Mouse (Mus musculus): ENCODE data around the gene Ambra1. TPM values are rescaled to one million over a fixed set of nuclear protein-coding genes. Genes with fewer than 3 reads are reported as not detected.

Gene Ambra1
- polyA plus RNA-seq, 1 experiment from 2014 or later: 23.5 TPM

DNA sequence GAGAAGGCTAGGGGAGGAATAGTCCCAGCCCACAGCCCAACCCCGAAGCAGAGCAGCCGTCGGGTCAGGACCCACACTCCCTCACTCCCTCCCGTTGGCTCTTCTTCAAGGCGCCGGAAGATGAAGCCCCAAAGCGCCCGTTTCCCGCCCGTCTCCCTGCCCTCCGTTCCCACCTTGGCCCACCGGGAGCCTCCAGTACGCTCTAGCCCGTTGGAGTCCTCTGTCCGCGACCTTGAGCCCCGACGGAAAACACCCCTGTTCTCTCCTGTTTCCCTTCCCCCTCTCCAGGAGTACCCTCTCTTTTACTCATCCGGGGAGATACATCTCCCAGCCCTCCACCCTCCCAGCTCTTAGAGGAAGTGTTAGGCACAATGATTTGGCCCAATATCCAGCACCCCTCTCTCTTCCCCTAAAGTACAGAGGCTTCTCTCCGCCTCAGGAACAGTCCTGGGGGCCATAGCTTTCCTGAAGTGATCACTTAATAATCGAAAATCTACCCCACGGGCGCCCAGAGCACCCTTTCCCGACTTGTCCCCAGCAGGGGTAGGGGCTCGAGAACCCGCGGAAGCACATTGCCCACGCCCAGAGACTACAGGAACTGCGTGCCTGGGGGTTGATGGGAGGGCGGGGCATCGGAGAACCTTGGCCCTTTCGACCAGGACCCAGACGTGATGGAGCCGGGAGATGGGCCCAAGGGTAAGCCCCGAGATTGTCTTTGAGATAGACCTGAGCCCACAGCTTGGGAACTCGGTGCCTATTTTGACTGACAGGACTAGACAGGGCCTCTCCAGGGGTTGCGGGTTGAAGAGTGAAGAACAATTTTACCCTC is 192.9 kb downstream of the Ambra1 start:
- peak overlapping the region; percentile 61; the same call in 1 of the 2 replicates for H3K9ac ChIP-seq
- peaks cover 59% of the 10 kb centered on the region for H3K27me3 ChIP-seq
- H3K9me3 ChIP-seq: no peaks in the 10 kb centered on the region
- ATAC-seq (ENCODE audit: insufficient number of reproducible peaks, insufficient read depth, low FRiP score, low TSS enrichment, low read depth): no peak
- H3K4me2 ChIP-seq: peak overlapping the region; percentile 97
- H3K27ac ChIP-seq: no peak overlapping the region
- H3K4me3 ChIP-seq: peak overlapping the region; percentile 60
- H3K4me1 ChIP-seq: peaks cover 31% of the 10 kb centered on the region
- peaks cover 13% of the 10 kb centered on the region for H3K36me3 ChIP-seq
- WGBS: 3% methylated on average over 37 of the region's 37 CpGs

DNA sequence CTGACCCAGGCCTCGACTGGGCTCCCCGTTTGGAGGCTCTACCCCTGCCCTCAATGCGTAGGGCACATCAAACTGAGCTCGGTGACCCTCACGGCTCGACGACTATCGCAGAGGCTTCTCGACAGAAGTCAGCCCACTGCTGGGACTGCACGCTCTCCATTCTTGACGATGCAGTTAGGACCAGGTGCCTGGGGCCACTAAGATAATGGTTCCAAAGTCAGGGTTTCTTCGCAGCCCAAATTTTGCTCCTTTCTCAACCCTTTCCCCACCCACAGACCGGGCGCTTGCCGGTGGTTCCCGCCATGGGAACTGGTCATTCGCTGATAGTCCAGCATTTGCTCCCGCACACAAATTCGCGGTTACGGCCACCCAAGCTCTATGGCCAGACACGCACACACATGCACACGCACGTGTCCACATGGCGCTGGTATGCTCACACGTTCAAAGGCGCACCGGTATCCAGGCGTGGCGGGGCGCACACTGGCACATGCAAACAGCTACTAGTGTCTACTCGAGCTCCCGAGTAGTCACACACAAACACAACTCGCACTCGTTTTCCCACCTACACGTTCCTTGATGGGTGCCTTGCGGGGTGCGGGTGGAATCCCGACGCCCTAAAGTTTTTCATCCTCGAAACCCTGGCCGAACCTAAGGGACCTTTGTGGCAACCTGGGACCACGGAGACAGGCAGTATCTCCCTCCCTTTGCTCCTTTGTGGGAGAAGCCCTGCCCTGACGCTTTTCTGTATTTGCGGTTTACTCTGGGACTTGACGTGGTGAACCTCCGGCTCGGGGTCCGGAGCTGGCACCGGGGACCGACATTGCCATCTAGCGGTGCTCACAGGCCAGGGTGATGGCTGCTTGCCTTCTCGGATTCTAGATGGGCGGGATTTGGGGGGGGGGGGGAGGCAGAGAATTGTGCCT is 193.7 kb downstream of the Ambra1 start:
- no peak for ATAC-seq (ENCODE audit: insufficient number of reproducible peaks, insufficient read depth, low FRiP score, low TSS enrichment, low read depth)
- Histone ChIP-seq H3K9ac (0 out of 2 replicates have a peak overlapping the region, but pooled peaks have one; percentile 44), H3K27me3 (peaks cover 59% of the 10 kb centered on the region), H3K27ac (no peak overlapping the region), H3K36me3 (peaks cover 9% of the 10 kb centered on the region), H3K4me1 (peaks cover 34% of the 10 kb centered on the region), H3K4me3 (peak overlapping the region; percentile 60), H3K4me2 (peak overlapping the region; percentile 97), H3K9me3 (no peaks in the 10 kb centered on the region)
- 3% methylated on average over 54 of the region's 54 CpGs for WGBS

DNA sequence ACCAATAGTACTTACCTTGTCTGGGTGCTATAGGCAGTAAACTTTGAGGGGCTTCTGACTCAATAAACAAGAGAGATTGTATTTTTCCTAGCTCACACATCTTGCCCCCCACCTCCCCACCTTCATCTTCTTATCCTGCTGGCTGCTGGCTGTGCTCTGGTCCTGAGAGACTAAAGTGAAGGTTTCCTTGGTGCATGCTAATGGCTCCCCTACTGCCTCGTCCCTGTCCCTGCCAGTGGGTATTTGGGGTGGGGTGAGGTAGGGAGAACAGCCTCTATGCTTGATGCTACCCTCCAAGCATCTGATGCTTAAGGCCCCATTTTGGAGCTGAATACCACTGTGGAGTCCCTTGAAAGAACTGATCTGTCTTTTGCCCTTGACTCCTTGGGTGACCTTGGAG is 194.8 kb downstream of the Ambra1 start:
- H3K27me3 ChIP-seq: peaks cover 58% of the 10 kb centered on the region
- whole genome bisulfite sequencing: 42% methylated on average over 1 of the region's 1 CpGs

DNA sequence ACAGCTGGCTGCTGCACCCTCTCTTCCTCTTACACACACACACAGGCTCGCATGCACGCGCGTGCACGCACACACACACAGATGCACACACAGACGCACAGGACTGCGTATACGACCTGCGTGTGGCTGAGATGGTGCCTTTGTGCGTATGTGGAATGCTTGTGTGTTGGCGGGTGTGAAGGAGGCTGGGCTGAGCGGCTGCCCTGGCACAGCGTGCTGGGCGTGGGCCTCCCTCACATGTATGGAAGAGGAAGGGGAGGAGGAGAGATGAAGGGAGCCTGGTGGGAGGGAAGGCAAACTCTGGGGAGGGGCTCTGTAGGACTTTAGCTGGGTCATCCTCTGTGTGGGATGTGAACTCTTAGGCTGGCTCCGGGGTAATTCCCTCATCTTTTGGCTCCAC is 195.5 kb downstream of the Ambra1 start:
- H3K4me1 ChIP-seq: peaks cover 47% of the 10 kb centered on the region
- no peak overlapping the region for H3K4me3 ChIP-seq
- H3K4me2 ChIP-seq: no peak overlapping the region
- H3K9me3 ChIP-seq: no peaks in the 10 kb centered on the region
- 83% methylated on average over 15 of the region's 15 CpGs for WGBS
- no peak for ATAC-seq (ENCODE audit: insufficient number of reproducible peaks, insufficient read depth, low FRiP score, low TSS enrichment, low read depth)
- H3K9ac ChIP-seq: no peak overlapping the region
- H3K36me3 ChIP-seq: peaks cover 11% of the 10 kb centered on the region
- peaks cover 51% of the 10 kb centered on the region for H3K27me3 ChIP-seq
- no peak overlapping the region for H3K27ac ChIP-seq

More for the DNA sequence above, 194.8 kb downstream of the Ambra1 start:
- Histone ChIP-seq H3K9me3 (no peaks in the 10 kb centered on the region), H3K4me2 (no peak overlapping the region), H3K27ac (no peak overlapping the region), H3K36me3 (peaks cover 11% of the 10 kb centered on the region), H3K4me1 (peaks cover 41% of the 10 kb centered on the region), H3K9ac (no peak overlapping the region), H3K4me3 (no peak overlapping the region)
- ATAC-seq (ENCODE audit: insufficient number of reproducible peaks, insufficient read depth, low FRiP score, low TSS enrichment, low read depth): no peak

DNA sequence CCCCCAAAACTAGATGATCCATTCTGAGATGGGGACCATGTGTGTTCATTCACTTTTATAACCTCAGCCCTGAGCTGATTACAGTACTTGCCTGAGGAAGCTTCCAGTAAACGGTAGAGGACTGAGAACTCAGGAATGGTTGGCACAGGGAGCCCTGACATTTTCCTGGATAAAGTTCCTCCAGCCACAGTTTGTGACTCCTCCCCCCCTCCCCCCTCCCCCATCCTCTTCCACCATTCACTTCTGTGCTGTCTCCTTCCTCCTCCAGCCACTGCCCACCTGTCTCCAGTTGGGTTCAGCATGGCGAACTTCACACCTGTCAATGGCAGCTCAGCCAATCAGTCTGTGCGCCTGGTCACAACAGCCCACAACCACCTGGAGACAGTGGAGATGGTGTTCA is 197.0 kb downstream of the Ambra1 start, which contains the start of gene Chrm4:
Gene Chrm4 (plus strand): TSS at position 301 of the 400 bp plus-strand sequence.
- Histone ChIP-seq H3K27me3 (peaks cover 36% of the 10 kb centered on the region), H3K27ac (no peak within 1 kb of the TSS), H3K9ac (no peak within 1 kb of the TSS), H3K36me3 (peaks cover 11% of the 10 kb centered on the region), H3K4me1 (peaks cover 38% of the 10 kb centered on the region), H3K4me3 (0 out of 2 replicates have a peak within 1 kb of the TSS, but pooled peaks have one; percentile 11), H3K4me2 (peak within 1 kb of the TSS; percentile 24; the same call in 1 of the 2 replicates), H3K9me3 (no peaks in the 10 kb centered on the region)
- ATAC-seq (ENCODE audit: insufficient number of reproducible peaks, insufficient read depth, low FRiP score, low TSS enrichment, low read depth): no peak
- WGBS: 79% methylated on average over 3 of the region's 3 CpGs

DNA sequence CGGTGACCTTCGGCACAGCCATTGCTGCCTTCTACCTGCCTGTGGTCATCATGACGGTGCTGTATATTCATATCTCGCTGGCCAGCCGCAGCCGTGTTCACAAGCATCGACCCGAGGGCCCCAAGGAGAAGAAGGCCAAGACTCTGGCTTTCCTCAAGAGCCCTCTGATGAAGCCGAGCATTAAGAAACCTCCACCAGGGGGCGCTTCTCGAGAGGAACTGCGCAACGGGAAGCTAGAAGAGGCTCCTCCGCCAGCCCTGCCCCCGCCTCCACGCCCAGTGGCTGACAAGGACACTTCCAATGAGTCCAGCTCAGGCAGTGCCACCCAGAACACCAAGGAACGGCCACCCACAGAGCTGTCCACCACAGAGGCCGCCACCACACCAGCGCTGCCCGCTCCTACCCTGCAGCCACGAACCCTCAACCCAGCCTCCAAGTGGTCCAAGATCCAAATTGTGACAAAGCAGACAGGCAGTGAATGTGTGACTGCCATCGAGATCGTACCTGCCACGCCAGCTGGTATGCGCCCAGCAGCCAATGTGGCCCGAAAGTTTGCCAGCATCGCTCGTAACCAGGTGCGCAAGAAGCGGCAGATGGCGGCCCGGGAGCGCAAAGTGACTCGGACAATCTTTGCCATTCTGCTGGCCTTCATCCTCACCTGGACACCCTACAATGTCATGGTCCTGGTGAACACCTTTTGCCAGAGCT is 198.0 kb downstream of the Ambra1 start:
- WGBS: 45% methylated on average over 34 of the region's 34 CpGs
- Histone ChIP-seq H3K4me3 (0 out of 2 replicates have a peak overlapping the region, but pooled peaks have one; percentile 11), H3K9me3 (no peaks in the 10 kb centered on the region), H3K4me2 (peak overlapping the region; percentile 24; the same call in 1 of the 2 replicates), H3K36me3 (peaks cover 11% of the 10 kb centered on the region), H3K9ac (no peak overlapping the region), H3K27me3 (peaks cover 26% of the 10 kb centered on the region), H3K27ac (no peak overlapping the region), H3K4me1 (peaks cover 38% of the 10 kb centered on the region)
- no peak for ATAC-seq (ENCODE audit: insufficient number of reproducible peaks, insufficient read depth, low FRiP score, low TSS enrichment, low read depth)

DNA sequence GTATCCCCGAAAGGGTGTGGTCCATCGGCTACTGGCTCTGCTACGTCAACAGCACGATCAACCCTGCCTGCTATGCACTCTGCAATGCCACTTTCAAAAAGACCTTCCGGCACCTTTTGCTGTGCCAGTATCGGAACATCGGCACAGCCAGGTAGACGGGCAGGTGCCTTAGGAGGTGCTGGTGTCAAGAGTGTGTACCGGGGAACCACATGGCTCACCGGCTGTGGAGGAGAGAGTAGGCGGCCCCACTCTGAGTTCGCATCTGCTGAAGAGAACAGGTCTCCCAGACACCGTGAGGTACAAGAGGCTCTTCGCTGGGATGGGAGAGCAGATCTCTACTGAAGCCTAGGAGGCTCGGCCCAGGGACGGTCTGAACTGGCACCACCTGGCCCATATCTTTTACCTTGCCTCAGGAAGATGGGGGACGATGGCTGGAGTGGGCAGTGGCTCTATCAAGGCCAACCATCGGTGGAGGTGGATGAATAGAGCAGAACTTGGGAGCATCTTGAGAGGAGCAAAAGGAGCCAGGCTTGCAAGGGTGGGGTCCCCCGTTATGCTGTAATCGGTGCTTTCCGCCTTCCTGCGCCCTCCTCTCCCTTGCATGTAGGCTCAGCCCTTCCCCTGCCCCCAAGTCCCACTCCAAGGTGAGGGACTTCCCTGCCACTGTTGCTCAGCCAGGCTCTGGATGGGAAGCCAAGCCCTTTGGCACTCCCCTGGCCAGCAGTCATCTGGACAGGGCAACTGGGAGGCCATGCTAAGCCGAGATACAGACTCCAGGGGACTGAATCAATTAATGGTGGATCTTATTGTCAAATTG is 198.8 kb downstream of the Ambra1 start:
- no peak for ATAC-seq (ENCODE audit: insufficient number of reproducible peaks, insufficient read depth, low FRiP score, low TSS enrichment, low read depth)
- H3K9me3 ChIP-seq: no peaks in the 10 kb centered on the region
- H3K9ac ChIP-seq: no peak overlapping the region
- no peak overlapping the region for H3K4me3 ChIP-seq
- H3K4me2 ChIP-seq: no peak overlapping the region
- no peak overlapping the region for H3K27ac ChIP-seq
- H3K27me3 ChIP-seq: peaks cover 18% of the 10 kb centered on the region
- peaks cover 38% of the 10 kb centered on the region for H3K4me1 ChIP-seq
- 77% methylated on average over 23 of the region's 23 CpGs for WGBS
- peaks cover 17% of the 10 kb centered on the region for H3K36me3 ChIP-seq

DNA sequence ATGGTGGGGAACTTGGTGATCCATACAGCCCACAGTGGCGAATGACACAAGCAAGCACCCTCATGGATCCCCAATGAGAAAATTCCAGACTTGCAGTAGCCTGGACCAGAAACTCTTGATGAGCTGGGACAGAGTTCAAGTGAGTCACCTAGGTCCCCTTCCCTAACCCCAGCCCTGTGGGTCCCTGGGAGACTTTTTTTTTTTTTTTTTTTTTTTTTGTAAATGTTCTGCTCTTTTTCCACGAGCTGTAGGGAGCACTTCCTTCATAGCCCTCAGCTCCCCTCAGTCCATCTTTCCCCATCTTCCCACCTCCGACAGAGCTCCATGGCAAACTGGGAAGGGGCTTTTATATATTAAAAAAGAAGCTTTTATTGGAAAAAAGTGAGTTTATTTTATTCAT is 199.5 kb downstream of the Ambra1 start:
- no peak for ATAC-seq (ENCODE audit: insufficient number of reproducible peaks, insufficient read depth, low FRiP score, low TSS enrichment, low read depth)
- Histone ChIP-seq H3K4me2 (peak overlapping the region; percentile 90), H3K9ac (peak overlapping the region; percentile 97), H3K27me3 (peaks cover 11% of the 10 kb centered on the region), H3K4me1 (peaks cover 42% of the 10 kb centered on the region), H3K9me3 (no peaks in the 10 kb centered on the region), H3K4me3 (peak overlapping the region; percentile 86), H3K36me3 (peaks cover 22% of the 10 kb centered on the region), H3K27ac (no peak overlapping the region)
- 47% methylated on average over 3 of the region's 3 CpGs for WGBS

DNA sequence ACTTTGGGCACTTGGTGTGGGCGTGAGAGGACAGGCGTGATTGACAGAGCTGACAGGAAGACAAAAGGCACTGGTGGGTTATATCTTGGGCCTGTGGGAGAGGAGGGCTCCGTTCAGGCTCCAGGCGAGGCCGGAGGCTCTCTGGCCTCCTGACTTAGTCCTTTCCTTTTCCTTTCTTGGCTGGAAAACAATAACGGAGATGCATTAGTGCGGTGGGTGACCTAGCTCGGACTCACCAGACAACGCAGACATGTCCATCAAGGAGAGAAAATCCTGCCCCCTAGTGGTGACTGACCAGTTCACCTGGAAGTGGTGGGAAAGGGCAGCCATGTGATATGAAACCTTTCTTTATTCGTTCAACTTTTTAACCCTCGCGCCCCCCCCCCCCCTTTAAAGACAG is 200.0 kb downstream of the Ambra1 start:
- H3K36me3 ChIP-seq: peaks cover 27% of the 10 kb centered on the region

DNA sequence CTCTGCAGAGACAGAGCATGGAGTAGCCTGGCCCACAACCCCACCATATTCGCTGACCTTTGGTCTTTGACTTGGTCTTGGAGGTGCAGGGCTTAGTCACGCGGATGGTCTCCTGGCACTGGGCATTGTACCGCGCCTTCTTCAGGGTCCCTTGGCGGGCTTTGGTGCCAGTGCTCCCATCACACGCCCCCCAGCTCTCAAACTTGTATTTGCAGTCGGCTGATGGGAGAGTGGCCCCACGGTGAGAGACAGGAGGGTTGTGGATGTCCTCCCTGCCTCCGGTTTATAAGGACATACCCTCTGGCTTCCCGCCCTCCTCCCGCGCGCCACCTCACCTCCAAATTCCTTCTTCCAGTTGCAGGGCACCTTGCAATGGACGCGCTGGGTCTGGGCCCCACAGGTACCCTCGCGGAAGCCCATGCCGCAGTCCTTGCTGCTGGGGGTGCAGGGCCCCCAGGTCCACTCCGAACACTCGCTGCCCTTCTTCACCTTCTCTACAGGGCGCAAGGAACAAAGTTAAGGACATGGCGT is 200.9 kb downstream of the Ambra1 start:
- Histone ChIP-seq H3K4me1 (peaks cover 42% of the 10 kb centered on the region), H3K4me3 (peak overlapping the region; percentile 86), H3K36me3 (peaks cover 36% of the 10 kb centered on the region), H3K27me3 (no peaks in the 10 kb centered on the region), H3K9ac (peak overlapping the region; percentile 97), H3K27ac (peak overlapping the region; percentile 97), H3K9me3 (no peaks in the 10 kb centered on the region), H3K4me2 (peak overlapping the region; percentile 90)
- under 1% methylated on average over 23 of the region's 23 CpGs for WGBS
- no peak for ATAC-seq (ENCODE audit: insufficient number of reproducible peaks, insufficient read depth, low FRiP score, low TSS enrichment, low read depth)

More for the DNA sequence above, 200.0 kb downstream of the Ambra1 start:
- peak overlapping the region; percentile 97; the same call in 1 of the 2 replicates for H3K27ac ChIP-seq
- H3K27me3 ChIP-seq: peaks cover 6% of the 10 kb centered on the region
- no peak for ATAC-seq (ENCODE audit: insufficient number of reproducible peaks, insufficient read depth, low FRiP score, low TSS enrichment, low read depth)
- H3K4me3 ChIP-seq: peak overlapping the region; percentile 86
- H3K4me2 ChIP-seq: peak overlapping the region; percentile 90
- peak overlapping the region; percentile 97 for H3K9ac ChIP-seq
- 9% methylated on average over 12 of the region's 12 CpGs for WGBS
- no peaks in the 10 kb centered on the region for H3K9me3 ChIP-seq
- peaks cover 42% of the 10 kb centered on the region for H3K4me1 ChIP-seq

Data from embryonic facial prominence, embryonic 13.5 days (tissue).